Mouse (Mus musculus) lung, embryonic 16.5 days (tissue): ENCODE data around the gene Pkn2. TPM values are rescaled to one million over a fixed set of nuclear protein-coding genes. Genes with fewer than 3 reads are reported as not detected.
A peak's percentile ranks its signal among the peaks of the same experiment; 100 is the strongest.

Experiments
- ATAC-seq: fragments of 200-750 bp; cut with Nextera tagmentation; 2 replicates; pipeline ENCODE4 v1.8.0; 2017; ENCODE audit warnings: low read depth, mild to moderate bottlenecking, moderate library complexity
- H3K27ac ChIP-seq: fragments of 300-500 bp; sonication (generic); 2 replicates; pipeline ENCODE4 v1.5.1; 2014; ENCODE audit warnings: mild to moderate bottlenecking, control low read depth, low read length
- H3K27me3 ChIP-seq: fragments of 300-500 bp; sonication (generic); 2 replicates; pipeline ENCODE4 v1.6.1; 2014; ENCODE audit warnings: low read depth, low read length, mixed read lengths; ENCODE audit not compliant: control insufficient read depth, insufficient read depth
- H3K36me3 ChIP-seq: fragments of 300-500 bp; sonication (generic); 2 replicates; pipeline ENCODE4 v1.6.1; 2014; ENCODE audit warnings: low read length; ENCODE audit not compliant: control insufficient read depth, insufficient read depth
- H3K4me1 ChIP-seq: fragments of 300-500 bp; sonication (generic); replicated peaks from 2 replicates; pipeline ENCODE4 v1.6.1; 2014; ENCODE audit warnings: low read length, mixed read lengths; ENCODE audit not compliant: control insufficient read depth, insufficient read depth
- H3K4me2 ChIP-seq: fragments of 300-500 bp; sonication (generic); 2 replicates; pipeline ENCODE4 v1.6.1; 2014; ENCODE audit warnings: low read depth, low read length, control low read depth
- H3K4me3 ChIP-seq: fragments of 300-500 bp; sonication (generic); 2 replicates; pipeline ENCODE4 v1.5.1; 2014; ENCODE audit warnings: mild to moderate bottlenecking, low read length, control low read depth
- H3K9ac ChIP-seq: fragments of 300-500 bp; sonication (generic); 2 replicates; pipeline ENCODE4 v1.6.1; 2014; ENCODE audit warnings: low read length, control low read depth
- H3K9me3 ChIP-seq: fragments of 300-500 bp; sonication (generic); 2 replicates; pipeline ENCODE4 v1.6.1; 2016; ENCODE audit warnings: low read length; ENCODE audit not compliant: control insufficient read depth
- WGBS: fragments of 180-500 bp; shearing (Covaris S2); extraction: QIAGEN DNeasy Blood & Tissue Kit; methylation state at CpG from one replicate; pipeline ENCODE4 v1.1.7; 2014; 5-methylcytosine and 5-hydroxymethylcytosine counted together
- polyA plus RNA-seq: library from polyadenylated mRNA; unstranded; fragments of >200 nt; fragmentation: Nextera tagmentation; extraction: Ambion mirVana; gene quantifications from 2 replicates; pipeline ENCODE4 v1.2.1, GENCODE M21; 2015

Gene Pkn2
- polyA plus RNA-seq, 1 experiment from 2014 or later: 40.4 TPM

GRCm38 (mm10) chr3:142811582-142811981 is 70.2 kb downstream of the Pkn2 start:
- no peak overlapping the region for H3K9ac ChIP-seq
- 80% methylated on average over 3 of the region's 3 CpGs for WGBS
- H3K4me2 ChIP-seq: no peak overlapping the region
- no peak for ATAC-seq
- no peak overlapping the region for H3K4me3 ChIP-seq
- no peaks in the 10 kb centered on the region for H3K9me3 ChIP-seq
- no peaks in the 10 kb centered on the region for H3K4me1 ChIP-seq
- H3K27ac ChIP-seq: no peak overlapping the region
- no peaks in the 10 kb centered on the region for H3K27me3 ChIP-seq
- H3K36me3 ChIP-seq: peaks cover 13% of the 10 kb centered on the region

GRCm38 (mm10) chr3:142795587-142795986 is 86.2 kb downstream of the Pkn2 start:
- Histone ChIP-seq H3K36me3 (peaks cover 26% of the 10 kb centered on the region), H3K4me3 (no peak overlapping the region)
- WGBS: 86% methylated on average over 3 of the region's 3 CpGs

DNA sequence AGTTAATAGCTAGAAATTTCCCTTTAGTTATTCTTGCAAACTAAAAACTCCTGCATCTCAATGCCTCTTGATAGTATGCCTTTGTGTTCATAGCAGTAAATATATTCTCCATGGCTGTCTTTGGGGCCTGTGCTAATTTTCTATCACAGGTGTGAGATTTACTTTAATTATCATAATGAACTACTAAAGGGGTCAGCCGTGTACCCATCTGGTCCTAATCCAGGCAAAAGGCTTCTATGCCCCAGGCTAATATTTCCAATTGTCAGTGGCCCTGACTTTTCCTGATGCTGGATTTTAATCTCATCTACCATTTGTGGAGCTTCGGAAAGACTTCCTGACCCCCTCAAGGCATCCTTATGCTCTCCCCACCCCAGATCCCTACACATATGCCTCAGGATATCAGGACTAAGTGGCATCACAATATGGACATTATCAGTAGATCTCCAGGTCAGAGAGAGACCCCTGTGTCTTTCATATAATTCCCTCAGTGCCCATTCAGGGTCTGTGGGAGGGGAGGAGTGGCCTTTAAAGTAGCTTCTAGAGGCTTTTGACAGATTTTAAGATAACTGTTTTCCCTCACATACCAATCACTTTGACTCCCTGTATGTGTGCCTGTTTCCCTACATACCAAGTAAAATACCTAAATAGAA is 95.3 kb downstream of the Pkn2 start:
- Histone ChIP-seq H3K9ac (no peak overlapping the region), H3K9me3 (no peaks in the 10 kb centered on the region), H3K4me3 (no peak overlapping the region), H3K27ac (no peak overlapping the region), H3K27me3 (no peaks in the 10 kb centered on the region), H3K4me1 (no peaks in the 10 kb centered on the region), H3K4me2 (no peak overlapping the region), H3K36me3 (peaks cover 27% of the 10 kb centered on the region)
- no peak for ATAC-seq
- WGBS: 70% methylated on average over 2 of the region's 2 CpGs

More at GRCm38 (mm10) chr3:142795587-142795986, 86.2 kb downstream of the Pkn2 start:
- Histone ChIP-seq H3K27me3 (no peaks in the 10 kb centered on the region), H3K9ac (no peak overlapping the region), H3K9me3 (no peaks in the 10 kb centered on the region), H3K4me2 (no peak overlapping the region), H3K27ac (no peak overlapping the region), H3K4me1 (no peaks in the 10 kb centered on the region)
- ATAC-seq: no peak

- ATAC-seq: no peak
- no peak overlapping the region for H3K4me2 ChIP-seq
- 81% methylated on average over 3 of the region's 3 CpGs for whole genome bisulfite sequencing
- H3K4me3 ChIP-seq: no peak overlapping the region
- peaks cover 9% of the 10 kb centered on the region for H3K4me1 ChIP-seq
- no peak overlapping the region for H3K9ac ChIP-seq
- H3K27me3 ChIP-seq: no peaks in the 10 kb centered on the region
- no peaks in the 10 kb centered on the region for H3K9me3 ChIP-seq
- H3K36me3 ChIP-seq: peaks cover 40% of the 10 kb centered on the region
- H3K27ac ChIP-seq: no peak overlapping the region
Observed at GRCm38 (mm10) chr3:142777227-142777626, 104.6 kb downstream of the Pkn2 start.

- Histone ChIP-seq H3K4me2 (no peak overlapping the region), H3K27me3 (no peaks in the 10 kb centered on the region), H3K9me3 (no peaks in the 10 kb centered on the region), H3K4me1 (peaks cover 9% of the 10 kb centered on the region), H3K9ac (no peak overlapping the region), H3K27ac (no peak overlapping the region), H3K4me3 (no peak overlapping the region), H3K36me3 (peaks cover 13% of the 10 kb centered on the region)
- 48% methylated on average over 4 of the region's 4 CpGs for WGBS
- peak; percentile 41 for ATAC-seq
Observed at GRCm38 (mm10) chr3:142773538-142774191, 108.1 kb downstream of the Pkn2 start.

GRCm38 (mm10) chr3:142770518-142770917 is 111.3 kb downstream of the Pkn2 start:
- Histone ChIP-seq H3K4me1 (peaks cover 19% of the 10 kb centered on the region), H3K4me3 (no peak overlapping the region), H3K36me3 (peaks cover 8% of the 10 kb centered on the region), H3K27me3 (no peaks in the 10 kb centered on the region), H3K9ac (no peak overlapping the region), H3K27ac (no peak overlapping the region), H3K9me3 (no peaks in the 10 kb centered on the region), H3K4me2 (no peak overlapping the region)
- 46% methylated on average over 1 of the region's 1 CpGs for WGBS
- ATAC-seq: no peak

- H3K9ac ChIP-seq: no peak overlapping the region
- no peak overlapping the region for H3K4me2 ChIP-seq
- no peaks in the 10 kb centered on the region for H3K27me3 ChIP-seq
- 95% methylated on average over 6 of the region's 6 CpGs for WGBS
- no peak for ATAC-seq
- peaks cover 15% of the 10 kb centered on the region for H3K4me1 ChIP-seq
- no peak overlapping the region for H3K27ac ChIP-seq
- peaks cover 8% of the 10 kb centered on the region for H3K36me3 ChIP-seq
- H3K9me3 ChIP-seq: no peaks in the 10 kb centered on the region; the same call in 1 of the 2 replicates
- no peak overlapping the region for H3K4me3 ChIP-seq
Observed at GRCm38 (mm10) chr3:142768498-142768897, 113.3 kb downstream of the Pkn2 start.

DNA sequence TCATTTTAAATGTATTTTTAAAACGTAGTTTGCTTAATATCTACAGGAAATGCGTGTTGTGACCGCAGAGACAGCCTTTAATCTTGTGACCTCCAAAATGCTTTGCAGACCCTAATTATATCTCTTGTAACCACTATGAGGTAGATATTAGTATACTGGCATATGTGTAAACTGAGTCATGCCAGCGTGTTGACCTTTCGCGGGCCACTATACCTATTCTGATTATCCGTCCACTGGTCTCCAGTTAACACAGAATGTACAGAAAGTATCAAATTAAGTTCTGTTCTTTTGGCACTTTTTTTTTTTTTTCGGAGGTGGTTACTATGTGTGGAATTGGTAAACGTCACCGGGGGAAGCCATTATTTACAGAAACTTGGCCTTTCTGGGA is 116.0 kb downstream of the Pkn2 start:
- 8% methylated on average over 10 of the region's 10 CpGs for WGBS
- peak overlapping the region; percentile 97 for H3K9ac ChIP-seq
- H3K4me2 ChIP-seq: peak overlapping the region; percentile 87
- ATAC-seq: no peak
- H3K4me3 ChIP-seq: peak overlapping the region; percentile 88
- peak overlapping the region; percentile 87 for H3K27ac ChIP-seq
- H3K9me3 ChIP-seq: no peaks in the 10 kb centered on the region; the same call in 1 of the 2 replicates
- no peaks in the 10 kb centered on the region for H3K27me3 ChIP-seq
- peaks cover 10% of the 10 kb centered on the region; the same call in 1 of the 2 replicates for H3K4me1 ChIP-seq
- no peaks in the 10 kb centered on the region for H3K36me3 ChIP-seq

DNA sequence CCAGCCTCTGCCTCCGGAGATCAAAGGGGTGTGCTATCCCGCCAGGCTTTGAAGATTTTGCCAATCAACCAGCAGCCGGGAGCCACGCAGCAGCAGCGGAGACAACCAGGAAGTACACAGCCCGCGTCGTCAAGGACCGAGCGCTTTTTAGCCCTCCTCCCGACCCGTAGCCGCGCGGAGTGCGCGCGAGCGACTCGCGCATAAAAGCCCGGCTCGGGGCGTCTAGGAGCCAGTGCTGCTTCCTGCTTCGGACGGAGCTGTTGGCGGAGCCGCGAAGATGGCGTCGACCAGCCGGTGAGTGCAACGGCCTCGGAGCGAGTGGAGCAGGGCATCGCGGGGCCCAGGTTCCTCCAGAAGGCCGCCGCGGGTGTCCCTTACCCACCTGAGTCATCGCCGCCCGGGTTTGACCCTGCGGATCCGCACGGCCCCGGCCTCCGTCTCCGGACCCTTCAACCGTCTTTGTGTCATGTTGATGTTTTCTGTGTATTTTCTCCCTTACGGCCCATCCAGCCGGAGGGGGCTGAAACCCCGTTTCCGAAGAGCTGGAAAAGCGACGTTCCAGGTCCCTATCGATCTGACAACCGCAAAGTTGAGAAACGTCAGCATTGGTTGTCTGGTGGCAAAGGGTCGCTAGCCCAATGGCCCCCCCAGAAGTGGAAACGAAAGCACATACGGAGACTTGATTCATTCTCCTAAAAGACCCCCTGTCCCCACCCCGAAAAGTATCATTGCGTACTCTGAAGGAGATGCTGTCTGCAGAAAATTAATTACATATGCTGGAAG is 116.6 kb downstream of the Pkn2 start, which contains the start of gene Gtf2b:
Gtf2b (plus strand) TSS at position 51 of the 783 bp plus-strand sequence.
- Histone ChIP-seq H3K4me1 (peaks cover 10% of the 10 kb centered on the region; the same call in 1 of the 2 replicates), H3K9ac (peak within 1 kb of the TSS; percentile 97), H3K4me3 (peak within 1 kb of the TSS; percentile 88), H3K27ac (peak within 1 kb of the TSS; percentile 87), H3K27me3 (no peaks in the 10 kb centered on the region), H3K36me3 (no peaks in the 10 kb centered on the region), H3K4me2 (peak within 1 kb of the TSS; percentile 87), H3K9me3 (no peaks in the 10 kb centered on the region; the same call in 1 of the 2 replicates)
- under 1% methylated on average over 60 of the region's 64 CpGs for whole genome bisulfite sequencing
- ATAC-seq: peak; percentile 100
